In genomic region chr2:101165942-101166341, GRCm38 (mm10) we compare ENCODE assay signal across 29 mouse cellular contexts.
DNase-seq lines count a peak whose midpoint lies in the region; ATAC-seq lines count a peak whose summit lies in the region.
"Had no signal": no experiment of that assay in that cellular context is flagged by ENCODE, and none has a peak within 500 bp of the region (broad histone marks: within the 10 kb centered on the region; RNA-seq: fewer than 3 reads in every experiment).

No protein-coding gene starts in this region.

- WGBS in forebrain, embryonic 14.5 days, result 59% methylated on average over 6 of the region's 6 CpGs
- WGBS in forebrain, embryonic 10.5 days, result 68% methylated on average over 6 of the region's 6 CpGs
- WGBS in midbrain, embryonic 16.5 days, result 51% methylated on average over 6 of the region's 6 CpGs
- WGBS in midbrain, embryonic 10.5 days, result 77% methylated on average over 6 of the region's 6 CpGs
- 37% methylated on average over 6 of the region's 6 CpGs for WGBS in hindbrain, embryonic 15.5 days

- peak; percentile 14 for DNase-seq in forebrain, embryonic 14.5 days (ENCODE audit: low spot score)
- DNase-seq in forebrain, embryonic 10.5 days (ENCODE audit: extremely low spot score, low spot score), result no peak
- DNase-seq in midbrain, embryonic 10.5 days (ENCODE audit: low spot score), result no peak
- no peak for DNase-seq in layer of hippocampus, adult 9-10 months (ENCODE audit: low spot score)
- DNase-seq in testis, postnatal 14 days (ENCODE audit: low spot score), result no peak
- DNase-seq: adrenal gland, postnatal 10 days; cerebellum, adult 11 months; cerebellum, adult 9-10 months; gastrocnemius, postnatal 14 days; heart, postnatal 36 days; kidney, adult 11 months; kidney, postnatal 14 days; liver, postnatal 0 days; lung, postnatal 36 days; right cerebral cortex, adult 18-20 months; right cerebral cortex, postnatal 4 days; thymus, adult 2 months; thymus, postnatal 36 days had no signal

- H3K9me3 ChIP-seq in forebrain, embryonic 14.5 days (replicated peaks; ENCODE audit: control insufficient read depth, low read length), result no peaks in the 10 kb centered on the region
- no peaks in the 10 kb centered on the region for H3K9me3 ChIP-seq in forebrain, embryonic 10.5 days
- H3K9me3 ChIP-seq in midbrain, embryonic 16.5 days (replicated peaks; ENCODE audit: control insufficient read depth, low read length, poor library complexity, severe bottlenecking), result no peaks in the 10 kb centered on the region
- H3K9me3 ChIP-seq in midbrain, embryonic 10.5 days (replicated peaks), result no peaks in the 10 kb centered on the region
- H3K9me3 ChIP-seq in hindbrain, embryonic 15.5 days, result no peaks in the 10 kb centered on the region
- H3K9me3 ChIP-seq: embryonic facial prominence, embryonic 10.5 days; embryonic facial prominence, embryonic 15.5 days; forebrain, embryonic 13.5 days; heart, embryonic 10.5 days; liver, embryonic 12.5 days had no signal

- H3K27me3 ChIP-seq in forebrain, embryonic 14.5 days (replicated peaks; ENCODE audit: control insufficient read depth, insufficient read depth, low read length), result peaks cover 3% of the 10 kb centered on the region; the same call in 1 of the 2 replicates
- H3K27me3 ChIP-seq in forebrain, embryonic 10.5 days (ENCODE audit: poor library complexity, severe bottlenecking), result peaks cover 59% of the 10 kb centered on the region
- no peaks in the 10 kb centered on the region for H3K27me3 ChIP-seq in midbrain, embryonic 16.5 days (ENCODE audit: control insufficient read depth, insufficient read depth, low read depth, low read length)
- peaks cover 56% of the 10 kb centered on the region for H3K27me3 ChIP-seq in midbrain, embryonic 10.5 days (ENCODE audit: low read depth, poor library complexity, severe bottlenecking)
- H3K27me3 ChIP-seq in hindbrain, embryonic 15.5 days, result peaks cover 12% of the 10 kb centered on the region; the same call in 1 of the 2 replicates
- H3K27me3 ChIP-seq: embryonic facial prominence, embryonic 15.5 days; liver, embryonic 12.5 days had no signal

- no peak for ATAC-seq in forebrain, embryonic 14.5 days
- peak; percentile 60; the same call in 1 of the 2 replicates for ATAC-seq in midbrain, embryonic 16.5 days
- peak; percentile 68 for ATAC-seq in hindbrain, embryonic 15.5 days (ENCODE audit: low FRiP score, low read depth)
- ATAC-seq: forebrain, embryonic 13.5 days; inflammation-experienced regulatory T-cells, adult 6 months; liver, embryonic 12.5 days; liver, postnatal 0 days; Patski had no signal

- no peak overlapping the region for H3K9ac ChIP-seq in forebrain, embryonic 14.5 days (ENCODE audit: low read length)
- no peak overlapping the region for H3K9ac ChIP-seq in midbrain, embryonic 16.5 days (ENCODE audit: low read depth, low read length)
- H3K9ac ChIP-seq in hindbrain, embryonic 15.5 days, result no peak overlapping the region
- H3K9ac ChIP-seq: embryonic facial prominence, embryonic 15.5 days; forebrain, embryonic 13.5 days; liver, embryonic 12.5 days; liver, postnatal 0 days had no signal

- no peaks in the 10 kb centered on the region for H3K36me3 ChIP-seq in forebrain, embryonic 14.5 days (ENCODE audit: control insufficient read depth, insufficient read depth, low read length)
- no peaks in the 10 kb centered on the region for H3K36me3 ChIP-seq in forebrain, embryonic 10.5 days (replicated peaks)
- no peaks in the 10 kb centered on the region for H3K36me3 ChIP-seq in midbrain, embryonic 16.5 days (ENCODE audit: control insufficient read depth, insufficient read depth, low read length)
- no peaks in the 10 kb centered on the region for H3K36me3 ChIP-seq in midbrain, embryonic 10.5 days
- no peaks in the 10 kb centered on the region for H3K36me3 ChIP-seq in hindbrain, embryonic 15.5 days
- H3K36me3 ChIP-seq: embryonic facial prominence, embryonic 10.5 days; embryonic facial prominence, embryonic 15.5 days; heart, embryonic 10.5 days; liver, embryonic 12.5 days had no signal

- H3K27ac ChIP-seq in forebrain, embryonic 14.5 days (ENCODE audit: low read depth, low read length), result no peak overlapping the region
- H3K27ac ChIP-seq in forebrain, embryonic 10.5 days, result no peak overlapping the region
- no peak overlapping the region for H3K27ac ChIP-seq in midbrain, embryonic 16.5 days (ENCODE audit: low read length)
- H3K27ac ChIP-seq in midbrain, embryonic 10.5 days (replicated peaks), result no peak overlapping the region
- no peak overlapping the region for H3K27ac ChIP-seq in hindbrain, embryonic 15.5 days (replicated peaks)
- H3K27ac ChIP-seq: embryonic facial prominence, embryonic 10.5 days; embryonic facial prominence, embryonic 15.5 days; forebrain, embryonic 13.5 days; heart, embryonic 10.5 days; left cerebral cortex, adult 2 months; liver, embryonic 12.5 days; stomach, postnatal 0 days had no signal

- no peak overlapping the region for H3K4me3 ChIP-seq in forebrain, embryonic 14.5 days (ENCODE audit: low read depth, low read length)
- H3K4me3 ChIP-seq in forebrain, embryonic 10.5 days, result no peak overlapping the region
- H3K4me3 ChIP-seq in midbrain, embryonic 16.5 days (ENCODE audit: low read depth, low read length), result no peak overlapping the region
- H3K4me3 ChIP-seq in midbrain, embryonic 10.5 days, result no peak overlapping the region
- no peak overlapping the region for H3K4me3 ChIP-seq in hindbrain, embryonic 15.5 days
- H3K4me3 ChIP-seq: embryonic facial prominence, embryonic 10.5 days; embryonic facial prominence, embryonic 15.5 days; forebrain, embryonic 13.5 days; heart, embryonic 10.5 days; left cerebral cortex, adult 2 months; liver, embryonic 12.5 days had no signal

- H3K4me2 ChIP-seq in forebrain, embryonic 14.5 days (ENCODE audit: low read length), result no peak overlapping the region
- H3K4me2 ChIP-seq in midbrain, embryonic 16.5 days (ENCODE audit: low read length), result no peak overlapping the region
- no peak overlapping the region for H3K4me2 ChIP-seq in hindbrain, embryonic 15.5 days
- H3K4me2 ChIP-seq: embryonic facial prominence, embryonic 15.5 days; forebrain, embryonic 13.5 days; liver, embryonic 12.5 days had no signal

- no peaks in the 10 kb centered on the region for H3K4me1 ChIP-seq in forebrain, embryonic 14.5 days (ENCODE audit: control insufficient read depth, insufficient read depth, low read length)
- no peaks in the 10 kb centered on the region for H3K4me1 ChIP-seq in forebrain, embryonic 10.5 days
- no peaks in the 10 kb centered on the region for H3K4me1 ChIP-seq in midbrain, embryonic 16.5 days (ENCODE audit: control insufficient read depth, insufficient read depth, low read length)
- H3K4me1 ChIP-seq in midbrain, embryonic 10.5 days, result no peaks in the 10 kb centered on the region
- H3K4me1 ChIP-seq in hindbrain, embryonic 15.5 days (replicated peaks), result no peaks in the 10 kb centered on the region
- H3K4me1 ChIP-seq: embryonic facial prominence, embryonic 10.5 days; embryonic facial prominence, embryonic 15.5 days; forebrain, embryonic 13.5 days; heart, embryonic 10.5 days; liver, embryonic 12.5 days had no signal
